Comparison of ENCODE assay signal across 22 mouse cellular contexts in the genomic region with DNA sequence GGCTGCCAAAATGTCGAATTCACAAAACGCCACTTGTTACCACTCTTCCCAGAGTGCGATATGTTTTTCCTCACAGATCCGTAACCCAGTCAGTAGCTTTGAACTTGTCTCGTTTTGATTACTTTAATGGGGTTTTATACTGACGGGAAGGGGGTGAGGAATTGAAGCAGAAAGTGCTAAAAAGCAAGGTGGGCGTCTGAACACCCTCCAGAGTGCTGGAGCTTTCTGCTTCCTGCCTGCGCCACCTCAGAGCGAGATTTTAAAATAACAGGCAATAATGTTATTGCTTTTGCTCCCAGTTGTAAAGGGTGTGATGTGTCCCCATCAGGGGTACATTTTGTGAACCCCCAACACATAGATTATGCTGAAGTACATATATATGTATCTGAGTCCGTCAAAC.
"Had no signal": no experiment of that assay in that cellular context is flagged by ENCODE, and none has a peak within 500 bp of the region (broad histone marks: within the 10 kb centered on the region; RNA-seq: fewer than 3 reads in every experiment).

No protein-coding gene starts in this region.

- ATAC-seq: liver, postnatal 0 days; lung, postnatal 0 days; midbrain, embryonic 16.5 days had no signal

- H3K27ac ChIP-seq: lung, embryonic 15.5 days; macrophage; midbrain, embryonic 10.5 days; midbrain, embryonic 12.5 days; neural tube, embryonic 13.5 days; neural tube, embryonic 15.5 days had no signal

- H3K4me3 ChIP-seq: lung, embryonic 15.5 days; midbrain, embryonic 10.5 days; midbrain, embryonic 12.5 days; myocyte; neural tube, embryonic 13.5 days; neural tube, embryonic 15.5 days had no signal

- DNase-seq: liver, postnatal 0 days; lung, adult 2 months; lung, postnatal 14 days; lung, postnatal 36 days; midbrain, embryonic 14.5 days; retina, postnatal 1 day; right cerebral cortex, adult 18-20 months; right cerebral cortex, postnatal 25 days; right cerebral cortex, postnatal 4 days; spleen, adult 18-20 months; thymus, adult 18-20 months; thymus, postnatal 14 days; thymus, postnatal 36 days had no signal
